Mouse (Mus musculus) liver, embryonic 16.5 days (tissue): ENCODE results near the gene Pabpc1l. TPM values are rescaled to one million over a fixed set of nuclear protein-coding genes. Genes with fewer than 3 reads are reported as not detected.

ENCODE experiments used
- ATAC-seq: fragments of 200-750 bp; cut with Nextera tagmentation; 2 replicates; pipeline ENCODE4 v1.8.0; 2017; ENCODE audit warnings: low read depth, mild to moderate bottlenecking, moderate number of reproducible peaks, moderate library complexity
- H3K27ac ChIP-seq: fragments of 300-500 bp; sonication (generic); 2 replicates; pipeline ENCODE4 v1.5.1; 2014; ENCODE audit warnings: mild to moderate bottlenecking, low read length
- H3K27me3 ChIP-seq: fragments of 300-500 bp; sonication (generic); 2 replicates; pipeline ENCODE4 v1.6.1; 2014; ENCODE audit warnings: low read depth, low read length, mixed read lengths; ENCODE audit not compliant: control insufficient read depth, insufficient read depth
- H3K36me3 ChIP-seq: fragments of 300-500 bp; sonication (generic); 2 replicates; pipeline ENCODE4 v1.6.1; 2014; ENCODE audit warnings: mild to moderate bottlenecking; ENCODE audit not compliant: control insufficient read depth, insufficient read depth
- H3K4me1 ChIP-seq: fragments of 300-500 bp; sonication (generic); 2 replicates; pipeline ENCODE4 v1.6.1; 2014; ENCODE audit warnings: low read depth, low read length, mixed read lengths; ENCODE audit not compliant: control insufficient read depth
- H3K4me2 ChIP-seq: fragments of 300-500 bp; sonication (generic); 2 replicates; pipeline ENCODE4 v1.6.1; 2014; ENCODE audit warnings: low read depth, low read length, mixed read lengths
- H3K4me3 ChIP-seq: fragments of 300-500 bp; sonication (generic); 2 replicates; pipeline ENCODE4 v1.5.1; 2014; ENCODE audit warnings: low read depth, mild to moderate bottlenecking, low read length
- H3K9ac ChIP-seq: fragments of 300-500 bp; sonication (generic); 2 replicates; pipeline ENCODE4 v1.6.1; 2014; ENCODE audit warnings: low read depth, low read length
- H3K9me3 ChIP-seq: fragments of 300-500 bp; sonication (generic); replicated peaks from 2 replicates; pipeline ENCODE4 v1.6.1; 2016; ENCODE audit warnings: low read length; ENCODE audit not compliant: control insufficient read depth
- WGBS: fragments of 180-500 bp; shearing (Covaris S2); extraction: QIAGEN DNeasy Blood & Tissue Kit; methylation state at CpG from one replicate; pipeline ENCODE4 v1.1.7; 2014; ENCODE audit not compliant: insufficient replicate concordance; 5-methylcytosine and 5-hydroxymethylcytosine counted together
- polyA plus RNA-seq: library from polyadenylated mRNA; unstranded; fragments of >200 nt; fragmentation: Nextera tagmentation; extraction: Ambion mirVana; gene quantifications from 2 replicates; pipeline ENCODE4 v1.2.1, GENCODE M21; 2015

Gene Pabpc1l
- polyA plus RNA-seq, 1 experiment from 2014 or later = 0.34 TPM

DNA sequence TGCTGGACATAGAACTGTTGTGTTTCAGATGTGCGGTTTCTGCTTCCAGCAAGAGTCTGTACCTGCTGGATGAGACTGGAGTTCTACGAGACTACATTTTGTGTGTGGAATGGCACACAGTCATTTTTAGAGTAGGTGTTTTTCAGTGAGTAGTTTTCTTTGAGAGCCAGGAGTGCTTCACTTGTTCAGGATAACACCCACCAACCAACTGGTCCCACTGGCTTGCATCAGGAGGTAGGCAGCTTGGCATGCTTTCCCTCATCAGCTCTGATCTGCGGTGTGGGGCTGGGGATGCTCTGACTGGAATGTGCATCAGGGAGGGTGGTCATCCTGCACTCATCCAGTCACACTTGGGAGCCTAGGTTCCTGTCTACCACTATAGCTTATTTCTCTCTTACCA lies 22.6 kb upstream of the Pabpc1l start:
- Histone ChIP-seq H3K4me3 (no peak overlapping the region), H3K4me2 (no peak overlapping the region), H3K9ac (no peak overlapping the region), H3K4me1 (peaks cover 21% of the 10 kb centered on the region), H3K27ac (no peak overlapping the region), H3K27me3 (no peaks in the 10 kb centered on the region), H3K36me3 (peaks cover 4% of the 10 kb centered on the region), H3K9me3 (no peaks in the 10 kb centered on the region)
- WGBS = 88% methylated on average over 3 of the region's 3 CpGs
- ATAC-seq = no peak

DNA sequence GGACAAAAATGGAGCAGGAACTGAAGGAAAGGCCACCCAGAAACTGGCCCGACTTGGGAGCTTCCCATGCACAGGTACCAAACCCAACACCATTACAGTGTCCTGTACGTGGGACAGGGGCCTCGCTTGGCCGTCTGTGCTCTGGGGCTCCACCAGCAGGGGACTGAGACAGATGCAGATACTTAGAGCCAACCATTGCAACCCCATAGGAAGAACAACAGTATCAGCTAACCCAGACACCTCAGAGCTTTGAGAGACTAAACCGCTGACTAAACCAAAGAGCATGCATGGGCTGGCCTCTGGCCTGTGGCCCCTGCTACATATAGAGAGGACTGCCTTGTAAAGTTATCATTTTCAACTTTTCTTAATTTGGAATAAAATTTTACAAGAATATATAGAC lies 20.7 kb upstream of the Pabpc1l start:
- Histone ChIP-seq H3K27me3 (no peaks in the 10 kb centered on the region), H3K36me3 (no peaks in the 10 kb centered on the region), H3K9ac (no peak overlapping the region), H3K4me3 (no peak overlapping the region), H3K4me1 (peaks cover 23% of the 10 kb centered on the region), H3K9me3 (no peaks in the 10 kb centered on the region), H3K4me2 (no peak overlapping the region), H3K27ac (no peak overlapping the region)
- 56% methylated on average over 5 of the region's 5 CpGs for WGBS
- ATAC-seq = no peak

DNA sequence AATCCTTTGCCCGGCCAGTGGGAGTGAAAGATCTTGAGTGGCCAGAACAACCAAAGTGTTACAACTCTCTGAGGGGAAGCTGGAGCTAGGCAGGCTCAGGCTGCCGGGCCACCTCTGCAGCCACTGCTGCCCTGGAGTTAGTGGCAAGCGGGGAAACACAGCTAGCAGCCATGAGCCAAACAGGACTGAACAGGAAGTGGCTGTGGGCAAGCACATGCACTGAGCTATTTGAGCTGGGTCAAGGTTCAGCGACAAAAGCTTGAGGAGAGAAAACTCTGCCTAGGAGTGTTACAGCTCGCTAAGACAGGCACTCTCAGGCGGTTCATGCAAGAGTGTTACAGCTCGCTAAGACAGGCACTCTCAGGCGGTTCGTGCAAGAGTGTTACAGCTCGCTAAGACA lies 18.3 kb upstream of the Pabpc1l start:
- no peak overlapping the region for H3K4me2 ChIP-seq
- no peaks in the 10 kb centered on the region for H3K36me3 ChIP-seq
- no peaks in the 10 kb centered on the region for H3K9me3 ChIP-seq
- no peak overlapping the region for H3K27ac ChIP-seq
- H3K27me3 ChIP-seq = no peaks in the 10 kb centered on the region
- H3K9ac ChIP-seq = no peak overlapping the region; the same call in 1 of the 2 replicates
- H3K4me1 ChIP-seq = peaks cover 23% of the 10 kb centered on the region
- H3K4me3 ChIP-seq = no peak overlapping the region
- ATAC-seq = no peak
- 28% methylated on average over 10 of the region's 10 CpGs for WGBS

DNA sequence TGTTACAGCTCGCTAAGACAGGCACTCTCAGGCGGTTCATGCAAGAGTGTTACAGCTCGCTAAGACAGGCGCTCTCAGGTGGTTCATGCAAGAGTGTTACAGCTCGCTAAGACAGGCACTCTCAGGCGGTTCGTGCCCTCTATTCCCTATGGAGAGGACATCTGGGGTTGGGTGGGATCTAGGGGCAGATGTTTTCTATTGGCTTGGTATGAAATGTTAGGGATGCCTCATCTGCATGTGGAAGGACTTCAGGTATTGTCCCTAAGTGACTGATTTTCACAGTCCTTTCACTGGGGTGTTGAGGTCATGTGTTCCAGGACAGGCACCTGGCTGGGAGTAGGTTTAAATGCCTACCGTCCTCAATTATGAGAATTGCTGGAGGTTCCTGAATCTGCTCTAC lies 17.7 kb upstream of the Pabpc1l start:
- Histone ChIP-seq H3K36me3 (peaks cover 2% of the 10 kb centered on the region), H3K4me1 (peaks cover 23% of the 10 kb centered on the region), H3K4me3 (no peak overlapping the region), H3K27ac (no peak overlapping the region; the same call in 1 of the 2 replicates), H3K9me3 (no peaks in the 10 kb centered on the region), H3K4me2 (no peak overlapping the region), H3K9ac (no peak overlapping the region), H3K27me3 (no peaks in the 10 kb centered on the region)
- 79% methylated on average over 8 of the region's 8 CpGs for WGBS
- ATAC-seq = no peak

DNA sequence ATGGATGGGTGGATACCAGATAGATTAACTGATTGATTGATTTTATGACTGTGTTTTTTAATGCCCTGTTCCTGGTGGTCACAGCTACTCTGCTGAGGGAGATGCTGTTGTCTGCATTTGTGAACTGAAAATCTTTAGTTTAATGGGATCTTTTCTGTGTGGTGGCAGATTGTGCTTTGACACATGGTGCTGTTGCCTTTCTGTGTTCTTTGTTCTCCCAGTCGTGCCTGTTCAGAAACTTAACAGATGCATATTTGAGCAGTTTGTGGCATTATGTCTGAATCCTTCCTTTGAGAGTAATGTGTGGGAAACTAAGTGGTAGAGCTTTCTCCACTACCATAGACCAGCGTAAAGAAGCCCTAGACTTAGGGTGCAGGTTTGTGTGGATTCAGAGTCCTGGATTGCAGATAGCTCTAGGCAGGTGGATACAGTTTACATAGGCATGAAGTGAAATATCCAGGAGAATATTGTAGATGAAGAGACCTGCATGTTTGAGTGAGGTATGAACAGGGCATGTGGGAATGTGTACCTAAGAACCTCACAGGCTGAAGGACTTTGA lies 17.2 kb upstream of the Pabpc1l start:
- Histone ChIP-seq H3K4me2 (no peak overlapping the region), H3K9me3 (no peaks in the 10 kb centered on the region), H3K27ac (no peak overlapping the region), H3K36me3 (peaks cover 6% of the 10 kb centered on the region), H3K4me1 (peaks cover 23% of the 10 kb centered on the region), H3K4me3 (no peak overlapping the region), H3K9ac (no peak overlapping the region), H3K27me3 (no peaks in the 10 kb centered on the region)
- no peak for ATAC-seq
- 67% methylated on average over 2 of the region's 2 CpGs for WGBS

DNA sequence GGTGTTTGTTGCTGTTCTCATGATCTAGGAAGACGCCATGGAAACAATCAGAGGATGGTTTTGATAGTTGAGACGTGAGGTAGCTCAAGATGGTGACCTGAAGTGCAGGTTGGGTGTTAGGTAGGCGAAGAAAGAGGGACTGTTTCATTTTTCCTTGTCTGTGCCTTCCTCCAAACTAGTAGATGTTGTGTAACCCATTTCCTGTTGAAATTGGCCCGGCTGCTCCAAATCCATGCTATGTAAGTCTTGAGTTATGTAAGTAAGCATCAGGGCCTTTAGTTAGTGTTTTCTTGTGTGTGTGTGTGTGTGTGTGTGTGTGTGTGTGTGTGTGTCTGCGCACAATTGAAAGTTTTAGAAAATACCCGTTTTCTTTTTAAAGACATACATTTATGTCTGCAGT lies 16.0 kb upstream of the Pabpc1l start:
- 53% methylated on average over 6 of the region's 6 CpGs for WGBS
- Histone ChIP-seq H3K27ac (no peak overlapping the region), H3K4me2 (no peak overlapping the region), H3K27me3 (no peaks in the 10 kb centered on the region), H3K9ac (no peak overlapping the region), H3K4me3 (no peak overlapping the region), H3K9me3 (no peaks in the 10 kb centered on the region), H3K36me3 (peaks cover 14% of the 10 kb centered on the region), H3K4me1 (peaks cover 20% of the 10 kb centered on the region)
- ATAC-seq = no peak

DNA sequence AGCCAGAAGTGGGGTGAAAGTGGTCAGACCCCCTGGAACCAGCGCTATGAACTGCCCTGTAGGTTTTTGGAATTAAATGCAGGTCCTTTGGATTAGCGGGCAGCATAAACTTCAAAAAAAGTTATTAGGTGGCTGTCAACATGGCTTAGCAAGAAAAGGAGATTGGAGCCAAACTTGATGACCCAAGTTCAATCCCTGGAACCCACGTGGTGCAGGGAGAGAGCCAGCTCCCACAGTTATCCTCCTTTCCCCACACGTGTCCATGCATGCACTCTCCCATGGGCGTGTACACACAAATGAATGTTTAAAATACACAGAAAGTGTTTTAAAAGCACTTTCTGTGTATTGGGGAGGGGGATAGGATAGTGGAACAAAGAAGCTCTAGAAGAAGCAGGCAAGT lies 14.8 kb upstream of the Pabpc1l start:
- Histone ChIP-seq H3K4me3 (no peak overlapping the region), H3K9me3 (no peaks in the 10 kb centered on the region), H3K27me3 (no peaks in the 10 kb centered on the region), H3K4me2 (no peak overlapping the region), H3K4me1 (peaks cover 14% of the 10 kb centered on the region), H3K9ac (no peak overlapping the region), H3K27ac (no peak overlapping the region), H3K36me3 (peaks cover 23% of the 10 kb centered on the region)
- ATAC-seq = no peak
- 73% methylated on average over 5 of the region's 5 CpGs for WGBS

DNA sequence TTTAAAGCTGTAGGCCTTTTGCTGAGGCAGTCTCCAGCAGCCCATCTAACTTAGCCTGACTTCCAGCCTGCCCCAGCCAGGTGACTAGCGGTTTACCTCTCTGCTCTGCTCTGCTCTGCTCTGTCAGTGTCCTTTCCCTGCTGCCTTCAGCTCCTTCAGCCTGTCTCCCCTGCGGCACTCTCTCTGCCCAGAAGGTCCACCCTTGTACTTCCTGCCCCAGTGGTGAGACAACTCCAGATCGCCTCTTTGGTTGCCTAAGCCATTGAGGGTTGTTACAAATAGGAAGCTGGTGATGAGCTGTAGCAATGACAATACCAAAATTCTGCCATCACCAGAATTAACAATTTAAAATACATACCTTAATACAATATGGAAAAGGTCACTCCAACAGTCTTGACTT lies 14.3 kb upstream of the Pabpc1l start:
- no peaks in the 10 kb centered on the region for H3K9me3 ChIP-seq
- peaks cover 14% of the 10 kb centered on the region for H3K4me1 ChIP-seq
- no peak overlapping the region for H3K27ac ChIP-seq
- no peak overlapping the region for H3K4me3 ChIP-seq
- no peak for ATAC-seq
- H3K9ac ChIP-seq = no peak overlapping the region
- H3K4me2 ChIP-seq = no peak overlapping the region
- H3K27me3 ChIP-seq = no peaks in the 10 kb centered on the region
- 64% methylated on average over 3 of the region's 3 CpGs for WGBS
- H3K36me3 ChIP-seq = peaks cover 27% of the 10 kb centered on the region

DNA sequence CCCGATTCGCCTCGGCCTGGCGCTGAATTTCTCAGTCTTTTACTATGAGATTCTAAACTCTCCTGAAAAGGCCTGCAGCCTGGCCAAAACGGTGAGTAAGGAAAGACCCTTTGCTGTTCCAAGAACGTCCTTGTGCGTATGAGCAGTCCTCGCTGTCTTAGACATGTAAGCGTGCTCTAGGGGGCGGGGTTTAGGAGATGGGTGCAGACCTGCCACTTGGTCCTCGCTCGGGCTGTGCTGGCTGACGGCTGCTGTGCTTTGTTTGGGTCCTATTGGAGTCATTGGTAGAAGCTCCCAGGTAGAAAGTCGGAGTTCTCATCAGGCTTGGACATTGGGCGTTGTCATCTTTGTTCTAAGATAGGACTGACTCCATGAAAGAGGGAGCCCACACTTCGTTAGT lies 9.9 kb upstream of the Pabpc1l start:
- Histone ChIP-seq H3K27ac (no peak overlapping the region), H3K27me3 (no peaks in the 10 kb centered on the region), H3K4me2 (no peak overlapping the region), H3K4me3 (no peak overlapping the region), H3K9me3 (no peaks in the 10 kb centered on the region), H3K9ac (no peak overlapping the region), H3K36me3 (peaks cover 47% of the 10 kb centered on the region), H3K4me1 (no peaks in the 10 kb centered on the region)
- 83% methylated on average over 16 of the region's 16 CpGs for WGBS
- ATAC-seq = no peak
